Mouse (Mus musculus) lung, postnatal 25 days (tissue): ENCODE data around the gene Zbtb45.
A peak's percentile ranks its signal among the peaks of the same experiment; 100 is the strongest.

ENCODE experiments used
- DNase-seq: peaks from one replicate; pipeline ENCODE4 v3.0.0; 2022; ENCODE audit warnings: low spot score

The Zbtb45 gene

DNA sequence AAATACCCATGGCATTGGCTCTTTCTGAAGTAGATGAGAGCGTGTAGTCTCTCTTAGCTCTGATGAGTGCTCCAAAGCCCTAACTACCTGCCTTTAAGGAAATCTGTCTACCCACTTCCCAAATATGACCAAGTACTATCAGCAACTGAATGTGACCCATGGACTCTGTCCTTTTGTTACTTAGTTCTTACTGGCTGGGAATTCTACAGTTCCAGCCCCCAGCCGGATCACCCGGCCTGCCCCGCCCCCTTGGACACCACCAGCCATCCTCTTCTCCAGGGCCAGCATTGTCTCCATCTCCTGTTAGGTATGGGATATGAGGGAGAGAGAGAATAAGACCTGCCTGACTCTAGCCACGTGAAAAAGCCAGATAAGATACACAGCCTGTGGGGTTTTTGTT is 11.8 kb downstream of the Zbtb45 start, which contains the start of gene Slc27a5:
Gene Slc27a5 (minus strand): TSS at position 140 of the 400 bp plus-strand sequence.
- no peak for DNase-seq

DNA sequence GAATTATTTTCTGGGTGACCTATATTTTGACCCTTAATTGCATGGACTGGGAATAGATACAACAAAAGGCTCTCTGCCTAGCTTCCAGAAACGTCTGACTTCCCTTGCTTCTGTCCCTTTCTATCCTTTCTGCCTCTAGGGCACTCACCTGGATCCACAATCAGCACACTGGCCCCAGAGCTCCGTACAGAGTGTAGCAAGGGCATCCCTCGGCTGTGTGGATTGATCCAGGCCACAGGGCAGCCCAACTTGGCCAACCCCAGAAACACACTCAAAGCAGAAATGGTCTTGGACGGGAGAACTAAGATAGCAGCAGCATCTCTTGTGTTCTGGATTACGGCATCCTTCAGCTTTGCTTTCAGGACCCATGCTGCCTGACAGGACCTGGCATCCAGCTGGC is 12.6 kb downstream of the Zbtb45 start:
- no peak for DNase-seq

DNA sequence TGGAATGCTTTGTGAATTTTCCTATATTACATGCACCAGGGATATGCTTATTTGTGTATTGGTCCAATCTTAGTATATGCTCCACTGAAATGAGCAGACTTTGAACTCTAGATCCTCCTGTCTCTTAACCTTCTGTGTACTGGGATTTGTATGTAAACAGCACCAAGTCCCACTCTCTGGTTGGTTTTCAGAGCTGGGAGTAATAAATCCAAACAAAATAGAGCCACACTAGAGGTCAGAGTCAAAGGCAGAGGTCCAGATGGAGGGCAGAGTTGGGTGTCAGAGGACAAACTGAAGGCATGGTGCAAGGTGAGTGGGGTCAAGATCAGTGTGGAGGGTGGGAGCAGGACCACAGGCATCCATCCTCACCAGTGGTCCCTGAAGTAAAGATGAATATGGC is 14.0 kb downstream of the Zbtb45 start:
- no peak for DNase-seq

DNA sequence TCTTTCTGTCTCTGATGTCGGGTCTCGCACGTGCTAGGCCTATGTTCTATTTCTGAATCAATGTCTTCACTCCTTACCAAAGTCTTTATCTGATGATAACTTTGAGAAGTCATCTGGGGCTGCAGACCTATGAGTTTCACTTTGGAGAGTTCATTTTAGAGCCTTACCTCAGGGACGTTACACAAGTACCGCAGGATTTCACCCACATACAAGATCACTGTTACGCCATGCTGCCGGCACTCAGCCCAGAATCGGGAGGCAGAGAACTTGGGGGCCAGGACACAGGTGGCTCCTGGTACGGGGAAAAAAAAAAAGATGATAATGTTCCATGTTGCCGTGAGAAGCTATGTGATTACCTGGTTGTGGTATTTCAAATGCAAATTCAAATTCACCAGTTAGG is 16.7 kb downstream of the Zbtb45 start:
- no peak for DNase-seq

DNA sequence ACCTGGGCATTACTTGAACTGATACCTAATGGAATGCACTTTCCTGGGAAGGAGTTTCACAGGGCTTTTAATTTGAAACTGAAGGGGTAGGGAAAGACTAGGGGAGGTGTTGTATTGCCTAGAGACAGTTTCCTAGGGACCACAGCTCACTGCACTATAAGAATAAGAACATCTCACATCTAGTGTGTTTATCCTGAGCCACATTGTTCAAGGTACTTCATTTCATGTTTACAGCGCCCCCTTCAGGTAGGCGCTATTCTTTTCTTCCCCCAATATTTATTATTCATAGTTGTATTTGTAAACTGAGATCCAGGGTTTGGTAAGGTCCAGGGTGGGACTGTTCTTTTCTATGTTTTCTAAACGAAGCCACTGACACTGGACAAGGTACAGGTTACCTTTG is 17.6 kb downstream of the Zbtb45 start:
- peak; percentile 36 for DNase-seq

DNA sequence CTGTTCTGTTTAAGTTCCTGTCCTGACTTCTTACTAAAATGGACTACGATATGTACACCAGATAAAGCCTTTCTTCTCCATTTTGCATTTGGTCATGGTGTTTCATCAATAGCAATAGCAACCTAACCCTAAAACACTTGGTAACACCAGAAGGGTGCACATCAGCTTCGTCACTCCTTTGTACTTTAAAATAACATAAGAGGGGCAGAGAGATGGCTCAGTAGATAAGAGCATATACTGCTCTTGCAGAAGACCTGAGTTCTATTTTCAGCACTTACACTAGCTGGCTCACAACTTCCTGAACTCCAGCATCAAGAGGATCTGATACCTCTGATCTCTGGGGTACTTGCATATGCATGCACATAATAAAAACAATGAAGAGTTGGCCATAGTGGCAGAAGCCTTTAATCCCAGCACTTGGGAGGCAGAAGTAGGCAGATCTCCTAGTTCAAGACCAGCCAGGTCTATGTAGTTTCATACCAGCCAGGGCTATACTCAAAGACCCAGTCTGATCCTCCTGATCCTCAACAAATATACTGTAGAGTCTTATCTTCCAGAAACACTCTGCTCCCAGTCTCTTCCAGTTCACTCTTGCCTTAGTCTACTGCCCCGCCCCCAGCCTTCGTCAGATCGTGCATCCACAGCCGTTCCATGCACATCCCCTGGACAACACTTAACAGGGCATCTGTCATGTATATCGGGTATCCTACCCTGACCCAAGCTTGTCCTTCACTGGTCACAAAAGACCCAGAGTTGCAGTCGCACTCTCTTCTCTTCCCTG is 22.2 kb downstream of the Zbtb45 start:
- DNase-seq: no peak

DNA sequence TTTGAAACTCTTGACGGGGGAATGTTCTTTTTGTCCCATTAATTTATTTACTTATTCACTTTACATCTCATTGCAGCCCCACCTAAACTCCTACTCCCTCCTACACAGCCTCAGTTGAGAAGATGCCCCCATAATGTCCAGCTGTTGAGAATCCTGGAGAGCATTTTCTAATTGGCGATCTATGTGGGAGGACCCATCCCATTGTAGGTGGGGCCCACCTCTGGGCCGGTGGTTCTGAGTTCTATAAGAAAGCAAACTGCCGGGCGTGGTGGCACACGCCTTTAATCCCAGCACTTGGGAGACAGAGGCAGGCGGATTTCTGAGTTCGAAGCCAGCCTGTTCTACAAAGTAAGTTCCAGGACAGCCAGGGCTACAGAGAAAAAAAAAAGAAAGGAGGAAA is 22.9 kb downstream of the Zbtb45 start:
- DNase-seq: no peak

DNA sequence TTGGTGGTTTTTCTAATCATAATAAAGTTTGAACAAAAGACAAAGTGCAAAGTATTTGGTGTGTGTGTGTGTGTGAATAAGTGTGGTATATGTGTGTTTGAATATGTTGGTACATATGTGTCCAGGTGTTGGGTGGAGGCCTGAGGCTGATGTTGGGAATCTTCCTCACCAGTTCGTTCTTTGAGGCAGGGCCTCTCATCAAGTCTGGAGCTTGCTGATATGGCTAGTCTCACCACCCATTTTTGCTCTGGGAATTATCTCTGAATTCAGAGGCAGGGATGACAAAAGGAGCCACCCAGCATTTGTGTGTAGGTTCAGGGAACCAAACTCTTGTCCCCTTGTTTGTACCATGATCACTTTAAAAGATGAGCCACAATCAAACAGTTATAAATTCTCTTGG is 24.1 kb downstream of the Zbtb45 start:
- DNase-seq: no peak

DNA sequence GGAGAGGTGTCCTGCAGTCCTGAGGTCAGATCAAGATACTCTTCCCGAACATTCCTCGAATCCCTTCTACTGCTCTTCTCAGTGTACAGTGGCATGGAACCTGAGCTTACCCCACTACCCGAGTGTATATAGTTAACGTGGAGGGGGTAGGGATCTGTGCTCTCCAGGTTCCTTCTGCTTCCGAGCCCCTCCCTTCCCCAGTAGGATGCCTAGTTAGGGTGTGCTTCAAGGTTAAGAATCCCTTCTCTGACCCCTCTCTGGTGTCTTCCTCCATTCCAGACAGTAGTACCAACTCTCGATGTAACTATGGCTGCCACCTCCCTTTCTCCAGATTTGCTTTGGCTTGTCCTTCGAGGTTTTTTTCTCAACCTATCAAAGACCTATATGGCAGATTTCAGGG is 29.5 kb downstream of the Zbtb45 start:
- DNase-seq: no peak

DNA sequence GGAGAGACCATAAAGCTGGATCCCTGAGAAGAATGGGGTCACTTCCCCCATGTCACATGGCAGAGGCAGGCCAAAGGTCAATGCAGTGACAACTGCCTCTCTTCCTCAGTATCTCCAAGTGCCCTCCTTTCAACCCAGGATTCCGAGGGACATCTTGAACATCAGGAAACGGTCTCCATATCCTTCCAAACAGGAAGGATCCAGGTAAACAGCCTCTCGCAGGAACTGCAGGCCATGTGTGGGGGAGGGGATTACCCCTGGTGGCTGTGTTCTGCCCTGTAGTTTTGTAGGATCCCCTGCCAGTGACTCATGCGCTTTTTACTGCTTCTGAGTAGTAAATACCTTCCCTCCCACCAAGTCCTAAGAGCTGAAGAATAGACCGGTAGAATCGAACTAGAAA is 30.1 kb downstream of the Zbtb45 start:
- DNase-seq: no peak

DNA sequence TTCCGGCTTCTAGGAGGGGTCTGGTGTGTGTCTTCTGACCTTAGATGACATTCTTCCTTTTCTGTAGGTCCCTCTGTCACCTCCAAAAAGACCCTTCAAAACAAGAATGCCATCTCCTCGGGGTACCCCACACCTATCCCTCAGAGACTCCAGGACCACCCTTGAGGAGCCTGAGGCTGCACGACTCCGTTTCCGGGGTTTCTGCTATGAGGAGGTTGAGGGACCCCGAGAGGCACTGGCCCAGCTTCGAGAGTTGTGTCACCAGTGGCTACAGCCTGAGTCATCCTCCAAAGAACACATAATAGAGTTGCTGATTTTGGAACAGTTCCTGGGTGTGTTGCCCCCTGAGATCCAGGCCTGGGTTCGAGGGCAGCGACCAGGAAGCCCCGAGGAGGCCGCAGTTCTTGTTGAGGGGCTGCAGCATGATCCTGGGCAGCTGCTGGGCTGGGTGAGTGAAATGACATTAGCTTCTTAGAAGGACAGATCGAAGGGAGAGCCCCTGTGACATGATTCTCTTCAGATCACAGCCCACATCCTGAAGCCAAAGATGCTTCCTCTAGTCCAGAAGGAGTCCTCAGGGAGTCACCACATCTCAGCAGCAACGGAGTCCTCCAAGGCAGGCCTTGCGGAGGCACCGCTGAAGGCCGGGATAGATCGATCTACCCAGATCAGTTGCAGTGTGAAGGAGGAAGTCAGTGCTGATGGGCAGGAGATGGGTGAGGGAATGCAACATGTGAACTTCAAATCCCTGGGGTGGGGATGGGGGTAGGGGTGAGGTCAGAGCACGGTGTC is 30.7 kb downstream of the Zbtb45 start:
- DNase-seq: no peak

DNA sequence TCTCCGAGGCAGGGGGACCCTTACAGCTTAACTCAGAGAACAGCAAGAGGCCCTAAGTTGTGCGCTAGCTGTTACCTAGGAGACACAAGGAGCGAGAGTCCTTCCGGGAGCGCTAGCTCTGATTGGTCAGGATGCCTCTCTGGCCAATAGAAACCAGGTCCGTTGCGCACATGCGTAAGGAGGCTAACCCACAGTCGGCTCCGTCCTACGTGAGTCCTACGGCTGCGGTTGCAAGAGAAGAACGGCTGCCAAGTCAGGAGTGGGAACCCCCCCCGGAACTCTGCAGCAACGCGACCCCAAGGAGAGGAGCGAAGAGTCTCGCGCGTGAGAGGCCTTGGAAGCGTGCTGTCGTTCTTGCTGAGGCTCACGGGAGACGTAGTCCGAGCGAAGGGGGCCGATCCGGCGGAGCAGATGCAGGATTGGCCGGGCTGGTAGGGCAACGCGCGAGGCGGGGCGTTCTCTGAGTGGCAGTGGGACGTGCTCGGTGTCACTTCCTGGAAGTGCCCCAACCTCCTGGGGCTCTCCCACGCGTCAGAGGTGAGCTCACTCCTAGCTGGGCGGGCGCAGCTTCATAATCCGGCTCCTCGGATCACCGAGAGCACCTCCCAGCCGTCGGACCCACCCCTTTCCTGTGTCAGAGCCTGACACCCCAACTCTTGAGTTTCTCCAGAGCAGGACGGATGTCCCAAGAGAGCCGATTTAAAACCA is 32.0 kb downstream of the Zbtb45 start, which contains the start of gene Zfp446:
Gene Zfp446 (plus strand): TSS at position 167 of the 708 bp plus-strand sequence.
- peak; percentile 100 for DNase-seq

DNA sequence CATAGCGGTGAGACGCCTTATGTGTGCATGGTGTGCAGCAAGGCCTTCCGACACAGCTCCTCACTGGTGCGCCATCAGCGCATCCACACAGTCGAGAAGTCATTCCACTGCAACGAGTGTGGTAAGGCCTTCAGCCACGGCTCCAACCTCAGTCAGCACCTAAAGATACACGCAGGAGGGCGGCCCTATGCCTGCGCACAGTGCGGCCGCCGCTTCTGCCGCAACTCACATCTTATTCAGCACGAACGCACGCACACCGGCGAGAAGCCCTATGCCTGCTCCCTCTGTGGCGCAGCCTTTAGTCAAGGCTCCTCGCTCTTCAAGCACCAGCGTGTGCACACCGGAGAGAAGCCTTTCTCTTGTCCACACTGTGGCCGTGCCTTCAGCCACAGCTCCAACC is 38.9 kb downstream of the Zbtb45 start:
- no peak for DNase-seq

DNA sequence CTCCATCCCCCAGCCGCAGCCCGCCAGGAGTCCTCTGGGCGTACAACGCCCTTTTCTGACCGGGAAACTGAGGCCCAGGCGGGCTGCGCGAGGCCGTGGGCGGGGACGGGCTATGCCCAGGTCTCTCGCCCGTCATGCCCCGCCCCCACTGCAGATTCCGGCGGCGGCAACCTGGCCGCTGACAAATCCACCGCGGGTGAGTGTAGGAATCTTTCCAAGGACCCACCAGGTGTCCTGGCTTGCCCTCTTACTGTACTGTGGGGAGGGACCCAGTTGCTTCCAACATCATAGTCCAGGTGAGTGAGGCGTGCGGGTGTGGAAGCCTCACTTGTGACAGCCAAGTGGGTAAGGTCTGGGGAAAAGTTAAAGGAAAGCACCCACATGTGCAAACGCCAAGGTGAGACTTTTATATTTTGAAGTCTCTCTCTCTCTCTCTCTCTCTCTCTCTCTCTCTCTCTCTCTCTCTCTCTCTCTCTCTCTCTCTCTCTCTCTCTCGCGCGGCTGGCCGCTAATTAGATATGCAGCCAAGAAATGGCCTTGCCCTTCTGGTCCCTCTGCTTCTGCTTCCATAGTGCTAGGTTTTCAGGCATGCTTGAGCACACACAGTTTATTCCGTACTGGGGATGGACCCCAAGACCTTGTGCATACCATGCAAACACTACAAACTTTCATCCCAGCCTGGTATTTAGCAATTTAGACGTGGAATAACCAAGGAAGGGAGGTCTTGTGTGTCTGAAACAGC is 43.6 kb downstream of the Zbtb45 start:
- DNase-seq: peak; percentile 62

DNA sequence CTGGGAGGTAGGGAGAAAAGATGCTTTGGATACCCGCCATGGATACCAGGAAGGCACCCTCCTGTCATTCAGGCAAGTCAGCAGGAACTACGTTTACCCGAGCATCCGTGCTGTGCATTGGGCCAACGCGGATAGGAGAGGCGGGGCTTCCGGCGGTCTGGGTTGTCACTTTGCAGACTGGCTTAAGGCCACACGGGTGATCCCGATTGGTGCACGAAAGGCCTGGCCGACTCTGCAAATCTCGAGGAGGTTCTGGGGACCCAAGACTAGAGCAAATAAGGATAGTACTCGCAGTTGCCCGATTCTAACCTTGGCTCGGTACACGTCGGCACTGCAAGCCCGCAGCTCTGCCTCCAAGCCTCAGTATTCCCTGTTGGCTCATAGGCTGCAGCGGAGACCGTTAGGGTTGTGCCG is 44.1 kb downstream of the Zbtb45 start, which contains the start of gene Zfp324:
Gene Zfp324 (plus strand): TSS at position 161 of the 414 bp plus-strand sequence.
- peak; percentile 94 for DNase-seq

DNA sequence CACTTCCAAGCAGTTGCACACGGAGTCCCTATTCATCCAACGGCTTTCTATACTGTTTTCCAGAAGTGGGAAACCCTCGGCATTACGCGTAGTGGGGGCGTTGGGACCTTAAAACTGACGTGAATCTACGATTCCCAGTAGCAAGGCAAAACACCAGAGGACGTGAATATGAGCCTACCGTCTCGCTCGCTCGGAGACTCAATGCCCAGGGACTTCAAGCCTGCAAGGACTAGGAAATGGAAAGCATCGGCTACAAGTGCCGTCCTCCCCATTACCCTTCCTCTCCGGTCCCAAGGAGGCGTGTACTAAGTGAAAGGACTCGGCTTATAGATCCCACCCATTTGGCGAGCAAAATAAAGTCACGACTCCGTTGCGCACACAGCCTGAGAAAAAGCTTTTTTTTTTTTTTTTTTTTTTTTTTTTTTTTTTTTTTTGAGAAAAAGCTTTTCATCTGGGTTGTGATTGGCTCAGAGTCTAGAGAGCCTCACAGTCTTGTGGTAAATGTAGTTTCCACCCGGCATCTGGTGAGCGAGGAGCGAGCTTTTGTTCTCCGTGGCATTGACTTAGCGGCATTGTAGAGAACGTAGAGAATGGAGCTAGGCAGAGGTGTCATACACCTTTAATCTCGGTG is 48.2 kb downstream of the Zbtb45 start:
- DNase-seq: peak; percentile 61

DNA sequence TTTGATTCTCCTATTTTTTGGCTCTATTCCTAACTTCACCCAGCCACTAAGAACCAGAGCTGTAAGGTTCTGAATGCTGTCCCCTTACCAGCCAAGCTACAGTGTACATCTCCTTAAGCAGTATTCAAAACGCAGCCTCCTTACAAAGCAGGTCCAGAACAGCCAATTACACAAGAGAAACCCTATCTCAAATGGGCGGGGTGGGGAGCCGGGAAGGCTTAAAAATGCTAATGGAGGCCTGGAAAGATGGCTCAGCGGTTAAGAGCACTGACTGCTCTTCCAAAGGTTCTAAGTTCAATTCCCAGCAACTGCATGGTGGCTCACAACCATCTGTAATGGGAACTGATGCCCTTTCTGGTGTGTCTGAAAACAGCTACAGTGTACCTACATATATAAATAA is 50.1 kb downstream of the Zbtb45 start:
- no peak for DNase-seq

DNA sequence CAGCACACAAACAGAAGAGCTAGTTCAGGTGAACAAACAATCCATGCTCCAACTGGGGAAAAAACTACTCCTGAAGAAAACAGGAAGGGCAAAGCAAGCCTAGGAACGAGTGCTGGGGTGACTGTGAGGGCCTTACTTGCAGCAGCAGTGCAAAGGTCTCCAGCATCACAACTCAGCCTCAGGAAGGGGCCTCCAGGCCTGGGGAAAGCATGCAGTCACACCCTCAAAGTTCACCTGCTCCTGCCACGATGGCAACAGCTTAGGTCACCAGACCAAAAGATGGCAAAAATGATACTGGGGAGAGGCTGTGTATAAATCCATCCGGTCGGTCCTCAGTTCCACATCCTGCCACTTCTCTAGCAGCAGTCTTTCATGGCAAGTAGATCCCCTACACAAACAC is 50.9 kb downstream of the Zbtb45 start:
- DNase-seq: no peak

DNA sequence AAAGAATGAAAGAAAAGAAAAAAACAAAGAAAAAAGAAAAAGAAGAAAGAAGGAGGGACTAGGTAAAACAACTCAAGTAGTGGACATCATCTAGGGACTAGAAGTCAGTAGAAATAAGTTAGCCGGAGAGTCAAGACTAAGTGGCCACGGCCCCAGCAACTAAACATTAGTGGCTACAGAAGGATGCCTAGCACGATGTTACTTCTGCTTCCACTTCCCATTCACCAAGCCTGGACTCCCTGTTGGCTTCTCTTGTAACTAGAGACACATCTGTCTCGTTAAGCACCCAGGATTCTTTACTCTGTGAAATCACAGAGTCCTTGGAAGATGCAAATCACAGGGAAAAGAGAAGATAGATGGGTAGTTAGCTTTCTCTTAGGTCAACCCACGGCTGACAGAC is 52.3 kb downstream of the Zbtb45 start:
- no peak for DNase-seq

DNA sequence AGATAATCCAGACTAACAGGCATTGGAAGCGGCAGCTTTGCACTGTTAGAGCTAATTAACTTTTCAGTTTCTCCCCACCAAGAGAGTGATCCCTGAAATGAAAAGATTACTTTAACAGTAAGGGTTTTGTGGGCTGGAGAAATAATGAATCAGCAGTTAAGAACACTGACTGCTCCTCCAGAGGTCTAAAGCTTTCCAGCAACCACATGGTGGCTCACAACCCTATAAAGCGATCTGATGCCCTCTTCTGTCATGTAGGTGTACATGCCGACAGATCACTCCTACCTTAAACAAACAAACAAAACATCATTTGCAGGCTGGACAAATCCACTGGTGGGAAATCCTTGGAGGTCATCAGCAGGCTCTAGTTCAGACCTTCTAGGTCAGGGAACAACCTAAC is 54.9 kb downstream of the Zbtb45 start:
- DNase-seq: no peak
